Mouse (Mus musculus): ENCODE results near the gene Irgq. TPM values are rescaled to one million over a fixed set of nuclear protein-coding genes. Genes with fewer than 3 reads are reported as not detected.

The Irgq gene
- total and polyA plus RNA-seq, 2 experiments from 2014 or later: 4.8 to 24.5 TPM

DNA sequence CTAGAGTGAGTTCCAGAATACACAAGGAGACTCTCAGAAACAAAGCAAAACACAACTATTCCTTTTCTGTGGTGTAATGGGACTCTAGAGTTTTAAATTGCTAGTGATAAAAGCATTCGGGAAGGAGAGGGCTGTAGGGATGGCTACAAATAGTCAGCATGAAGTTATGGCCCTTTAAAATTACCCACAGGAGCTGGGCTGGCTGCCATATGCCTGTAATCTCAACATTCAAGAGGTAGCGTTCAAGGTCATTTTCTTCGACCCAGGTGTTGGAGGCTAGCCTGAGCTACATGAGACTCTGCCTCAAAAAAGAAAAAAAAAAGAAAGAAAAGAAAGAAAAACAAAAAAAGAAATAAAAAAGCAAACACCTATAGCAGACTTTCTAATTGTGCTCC is 24.4 kb upstream of the Irgq start:
- Histone ChIP-seq H3K36me3 (replicated peaks; ENCODE audit: control insufficient read depth, insufficient read depth, low read length) (no peaks in the 10 kb centered on the region), H3K27ac (ENCODE audit: low read depth) (peak overlapping the region; percentile 98), H3K4me2 (ENCODE audit: low read depth, low read length) (peak overlapping the region; percentile 97), H3K27me3 (ENCODE audit: control insufficient read depth, insufficient read depth, low read length) (peaks cover 15% of the 10 kb centered on the region), H3K4me3 (ENCODE audit: low read depth, low read length) (peak overlapping the region; percentile 64), H3K9ac (replicated peaks; ENCODE audit: low read depth, low read length) (peak overlapping the region; percentile 90; the same call in 1 of the 2 replicates), H3K9me3 (replicated peaks; ENCODE audit: control insufficient read depth, low read length) (no peaks in the 10 kb centered on the region), H3K4me1 (ENCODE audit: control insufficient read depth, insufficient read depth) (peaks cover 31% of the 10 kb centered on the region)
- 11% methylated on average over 3 of the region's 3 CpGs for WGBS
- DNase-seq (ENCODE audit: low spot score) (peak; percentile 54), ATAC-seq (ENCODE audit: insufficient read depth, low read depth) (no peak; the same call in 1 of the 2 replicates)
- TF ChIP-seq EP300 (IDR thresholded peaks at IDR 0.05; ENCODE audit: low read depth) (no peak), CTCF (IDR thresholded peaks at IDR 0.05; ENCODE audit: low read depth) (no peak)

DNA sequence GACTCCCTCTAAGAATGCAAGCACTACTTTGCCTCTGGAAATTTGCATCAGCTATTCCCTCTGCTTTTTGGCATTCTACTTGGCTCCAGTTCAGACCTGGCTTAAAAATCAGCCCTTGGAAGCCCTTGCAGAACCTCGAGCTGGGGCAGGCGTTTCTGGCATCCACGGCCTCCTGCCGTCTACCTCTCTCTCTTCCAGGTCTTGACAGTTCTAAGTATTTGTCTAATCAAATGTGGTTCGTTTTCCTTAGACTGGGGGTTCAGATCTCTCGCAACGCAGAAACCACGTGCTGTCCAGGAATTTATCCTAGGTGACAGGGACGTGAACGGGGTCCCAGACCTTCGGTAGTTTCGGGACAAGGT is 24.0 kb upstream of the Irgq start:
- ATAC-seq (ENCODE audit: insufficient read depth, low read depth) (peak; percentile 24), DNase-seq (ENCODE audit: low spot score) (peak; percentile 89)
- Histone ChIP-seq H3K36me3 (replicated peaks; ENCODE audit: control insufficient read depth, insufficient read depth, low read length) (no peaks in the 10 kb centered on the region), H3K4me3 (ENCODE audit: low read depth, low read length) (peak overlapping the region; percentile 64), H3K4me2 (ENCODE audit: low read depth, low read length) (peak overlapping the region; percentile 97), H3K9me3 (replicated peaks; ENCODE audit: control insufficient read depth, low read length) (no peaks in the 10 kb centered on the region), H3K4me1 (ENCODE audit: control insufficient read depth, insufficient read depth) (peaks cover 31% of the 10 kb centered on the region), H3K27ac (ENCODE audit: low read depth) (peak overlapping the region; percentile 98), H3K27me3 (ENCODE audit: control insufficient read depth, insufficient read depth, low read length) (peaks cover 13% of the 10 kb centered on the region), H3K9ac (replicated peaks; ENCODE audit: low read depth, low read length) (peak overlapping the region; percentile 90)
- WGBS: 4% methylated on average over 12 of the region's 12 CpGs
- no peak for TF ChIP-seq CTCF (IDR thresholded peaks at IDR 0.05; ENCODE audit: low read depth)
- no peak for TF ChIP-seq EP300 (IDR thresholded peaks at IDR 0.05; ENCODE audit: low read depth)

- Histone ChIP-seq H3K9ac (replicated peaks; ENCODE audit: low read depth, low read length) (peak within 1 kb of the TSS; percentile 90), H3K4me1 (ENCODE audit: control insufficient read depth, insufficient read depth) (peaks cover 31% of the 10 kb centered on the region), H3K4me2 (ENCODE audit: low read depth, low read length) (peak within 1 kb of the TSS; percentile 97), H3K27ac (ENCODE audit: low read depth) (peak within 1 kb of the TSS; percentile 98), H3K9me3 (replicated peaks; ENCODE audit: control insufficient read depth, low read length) (no peaks in the 10 kb centered on the region), H3K27me3 (ENCODE audit: control insufficient read depth, insufficient read depth, low read length) (0 out of 2 replicates have a peak, but pooled peaks cover 9% of the 10 kb centered on the region), H3K4me3 (ENCODE audit: low read depth, low read length) (peak within 1 kb of the TSS; percentile 64), H3K36me3 (replicated peaks; ENCODE audit: control insufficient read depth, insufficient read depth, low read length) (no peaks in the 10 kb centered on the region)
- under 1% methylated on average over 83 of the region's 84 CpGs for WGBS
- peak; percentile 88 for ATAC-seq (ENCODE audit: insufficient read depth, low read depth)
- no peak for TF ChIP-seq CTCF (IDR thresholded peaks at IDR 0.05; ENCODE audit: low read depth)
- TF ChIP-seq EP300 (IDR thresholded peaks at IDR 0.05; ENCODE audit: low read depth): peak; percentile 65; the same call in 1 of the 2 replicates
- DNase-seq (ENCODE audit: low spot score): peak; percentile 79
Measured at GRCm38 (mm10) chr7:24506838-24507725, 23.4 kb upstream of the Irgq start, which contains the start of gene Zfp428. Zfp428 (plus strand) TSS chr7:24507006.

DNA sequence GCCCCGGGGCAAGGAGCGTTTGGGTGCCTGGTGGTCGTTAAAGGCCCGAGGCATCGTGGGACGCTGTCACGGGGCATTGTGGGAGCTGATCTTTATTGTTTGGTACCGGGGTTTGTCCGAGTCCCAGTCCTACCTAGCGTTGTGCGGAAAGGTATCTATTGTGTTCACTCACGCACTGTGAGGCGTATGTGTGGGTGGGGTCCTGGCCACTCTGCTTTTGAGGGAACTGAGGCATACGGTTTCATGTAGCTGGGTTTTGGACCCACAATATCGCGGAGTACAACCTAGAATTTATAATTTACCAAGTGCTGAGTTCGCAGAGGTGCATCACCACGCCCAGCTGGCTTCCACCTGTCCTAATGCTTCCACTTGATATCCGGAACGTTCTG is 22.8 kb upstream of the Irgq start:
- WGBS: under 1% methylated on average over 20 of the region's 20 CpGs
- Histone ChIP-seq H3K4me1 (ENCODE audit: control insufficient read depth, insufficient read depth) (peaks cover 31% of the 10 kb centered on the region), H3K27me3 (ENCODE audit: control insufficient read depth, insufficient read depth, low read length) (0 out of 2 replicates have a peak, but pooled peaks cover 5% of the 10 kb centered on the region), H3K36me3 (replicated peaks; ENCODE audit: control insufficient read depth, insufficient read depth, low read length) (no peaks in the 10 kb centered on the region), H3K27ac (ENCODE audit: low read depth) (peak overlapping the region; percentile 98), H3K4me3 (ENCODE audit: low read depth, low read length) (peak overlapping the region; percentile 64), H3K9me3 (replicated peaks; ENCODE audit: control insufficient read depth, low read length) (no peaks in the 10 kb centered on the region), H3K9ac (replicated peaks; ENCODE audit: low read depth, low read length) (peak overlapping the region; percentile 90), H3K4me2 (ENCODE audit: low read depth, low read length) (peak overlapping the region; percentile 97)
- ATAC-seq (ENCODE audit: insufficient read depth, low read depth) (no peak), DNase-seq (ENCODE audit: low spot score) (no peak)
- TF ChIP-seq EP300 (IDR thresholded peaks at IDR 0.05; ENCODE audit: low read depth) (0 out of 2 replicates have a peak, but pooled peaks have one; percentile 7), CTCF (IDR thresholded peaks at IDR 0.05; ENCODE audit: low read depth) (no peak)

GRCm38 (mm10) chr7:24512355-24512754 is 18.1 kb upstream of the Irgq start, which contains the start of gene AC161166.1:
AC161166.1 (minus strand) TSS chr7:24512455.
- DNase-seq (ENCODE audit: low spot score) (no peak), ATAC-seq (ENCODE audit: insufficient read depth, low read depth) (no peak)
- no peak within 1 kb of the TSS for H3K9ac ChIP-seq (replicated peaks; ENCODE audit: low read depth, low read length)
- no peaks in the 10 kb centered on the region for H3K9me3 ChIP-seq (replicated peaks; ENCODE audit: control insufficient read depth, low read length)
- 86% methylated on average over 7 of the region's 7 CpGs for WGBS
- TF ChIP-seq CTCF (IDR thresholded peaks at IDR 0.05; ENCODE audit: low read depth) (no peak), EP300 (IDR thresholded peaks at IDR 0.05; ENCODE audit: low read depth) (no peak)
- H3K27ac ChIP-seq (ENCODE audit: low read depth): no peak within 1 kb of the TSS
- no peak within 1 kb of the TSS for H3K4me3 ChIP-seq (ENCODE audit: low read depth, low read length)
- no peaks in the 10 kb centered on the region for H3K36me3 ChIP-seq (replicated peaks; ENCODE audit: control insufficient read depth, insufficient read depth, low read length)
- H3K4me2 ChIP-seq (ENCODE audit: low read depth, low read length): no peak within 1 kb of the TSS
- no peaks in the 10 kb centered on the region for H3K27me3 ChIP-seq (ENCODE audit: control insufficient read depth, insufficient read depth, low read length)
- peaks cover 8% of the 10 kb centered on the region for H3K4me1 ChIP-seq (ENCODE audit: control insufficient read depth, insufficient read depth)

Measured in heart, postnatal 0 days (tissue).